Mouse (Mus musculus) spleen, adult 2 months (tissue): Measurements from ENCODE around the gene Arrb2. TPM values are rescaled to one million over a fixed set of nuclear protein-coding genes. Genes with fewer than 3 reads are reported as not detected.
"Not testable (repeated sequence)": the region's sequence is repeated elsewhere in the genome, so short reads cannot be mapped to it uniquely, and the experiment has no call there.

Experiments
- DNase-seq, 2 experiments: peaks; one replicate each; pipeline versions ENCODE4 v3.0.0 to v3.0.0-alpha.2; 2012 to 2021; ENCODE audit warnings: low spot score in 2 of 2, low read depth in 1 of 2
- H3K27ac ChIP-seq: fragments of 200-500 bp; 2 replicates; pipeline ENCODE4 v1.5.1; 2012; ENCODE audit warnings: low read length, inconsistent platforms; ENCODE audit not compliant: insufficient read depth
- H3K27me3 ChIP-seq: fragments of 200-500 bp; 2 replicates; pipeline ENCODE4 v1.6.1; 2012; ENCODE audit warnings: mild to moderate bottlenecking, moderate library complexity, low read length, inconsistent platforms; ENCODE audit not compliant: control insufficient read depth, insufficient read depth
- H3K36me3 ChIP-seq: fragments of 200-500 bp; 2 replicates; pipeline ENCODE4 v1.6.1; 2012; ENCODE audit warnings: mild to moderate bottlenecking, low read length, inconsistent platforms; ENCODE audit not compliant: control insufficient read depth, insufficient read depth
- H3K4me1 ChIP-seq: fragments of 200-500 bp; 2 replicates; pipeline ENCODE4 v1.6.1; 2011; ENCODE audit warnings: inconsistent platforms; ENCODE audit not compliant: control insufficient read depth, insufficient read depth, insufficient read length
- H3K4me3 ChIP-seq: fragments of 200-500 bp; 2 replicates; pipeline ENCODE4 v1.5.1; 2011; ENCODE audit warnings: mild to moderate bottlenecking, inconsistent platforms; ENCODE audit not compliant: insufficient read depth, insufficient read length; ENCODE audit errors: extremely low read depth
- CTCF ChIP-seq: fragments of 200-500 bp; IDR thresholded peaks from 2 replicates; pipeline ENCODE4 v1.5.1; 2011; ENCODE audit warnings: mild to moderate bottlenecking, inconsistent platforms; ENCODE audit not compliant: insufficient read depth, insufficient read length, insufficient replicate concordance; ENCODE audit errors: extremely low read depth
- POLR2A ChIP-seq: fragments of 200-500 bp; IDR thresholded peaks from 2 replicates; pipeline ENCODE4 v1.6.1; 2011; ENCODE audit warnings: low read depth, low read length, inconsistent platforms
- WGBS: fragments of 180-500 bp; shearing (Covaris S2); methylation state at CpG from one replicate; pipeline ENCODE4 v1.1.7; 2018; 5-methylcytosine and 5-hydroxymethylcytosine counted together
- polyA plus RNA-seq: library from polyadenylated mRNA; depleted of rRNA; stranded (reverse); fragments of >200 nt; gene quantifications from 2 replicates; pipeline ENCODE4 v1.2.3, GENCODE M21; 2012

Arrb2 gene
- polyA plus RNA-seq, 1 experiment: 145 TPM

DNA sequence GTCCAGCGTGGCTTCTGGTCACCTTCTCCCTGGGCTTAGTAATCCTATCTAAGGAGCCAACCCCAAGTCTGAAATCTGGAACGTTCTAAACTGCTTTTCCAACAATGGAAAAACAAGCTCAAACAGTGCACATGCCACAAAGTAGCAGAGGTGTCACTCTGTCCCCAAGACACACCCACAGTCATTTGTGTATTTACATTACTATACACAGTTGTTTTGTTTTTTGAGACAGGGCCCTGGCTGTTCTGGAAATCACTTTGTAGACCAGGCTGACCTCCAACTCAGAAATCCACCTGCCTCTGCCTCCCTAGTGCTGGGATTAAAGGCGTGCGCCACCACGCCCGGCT, 22.2 kb upstream of the Arrb2 start:
- Histone ChIP-seq H3K4me3 (peak overlapping the region; percentile 100), H3K4me1 (peaks cover 3% of the 10 kb centered on the region), H3K36me3 (no peaks in the 10 kb centered on the region; the same call in 1 of the 2 replicates), H3K27me3 (no peaks in the 10 kb centered on the region), H3K27ac (no peak overlapping the region)
- DNase-seq: no peak
- 48% methylated on average over 6 of the region's 6 CpGs for WGBS
- TF ChIP-seq CTCF (no peak), POLR2A (no peak)

DNA sequence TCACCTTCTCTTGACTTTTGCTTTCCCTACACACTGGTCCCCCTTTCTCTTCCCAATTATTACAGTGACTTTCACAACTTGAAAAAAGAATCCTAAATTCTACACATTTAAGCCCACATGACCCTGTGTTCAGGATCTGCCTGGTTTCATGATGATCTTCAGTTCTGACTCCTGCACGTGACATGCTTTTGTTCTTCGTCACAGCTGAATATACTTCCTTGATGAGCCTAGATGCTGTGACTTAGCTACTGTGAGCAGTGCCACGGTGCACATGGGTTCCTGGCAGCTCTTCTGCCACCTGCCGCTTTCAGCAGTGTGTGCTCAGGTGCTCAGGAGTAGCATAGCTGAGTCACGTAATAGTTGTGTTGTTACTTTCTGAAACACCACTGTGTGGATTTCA, 19.8 kb upstream of the Arrb2 start:
- H3K36me3 ChIP-seq: no peaks in the 10 kb centered on the region
- 82% methylated on average over 5 of the region's 5 CpGs for WGBS
- no peaks in the 10 kb centered on the region for H3K27me3 ChIP-seq
- DNase-seq: no peak
- no peak for TF ChIP-seq CTCF
- TF ChIP-seq POLR2A: no peak
- no peak overlapping the region for H3K4me3 ChIP-seq
- H3K4me1 ChIP-seq: peaks cover 3% of the 10 kb centered on the region
- H3K27ac ChIP-seq: no peak overlapping the region

DNA sequence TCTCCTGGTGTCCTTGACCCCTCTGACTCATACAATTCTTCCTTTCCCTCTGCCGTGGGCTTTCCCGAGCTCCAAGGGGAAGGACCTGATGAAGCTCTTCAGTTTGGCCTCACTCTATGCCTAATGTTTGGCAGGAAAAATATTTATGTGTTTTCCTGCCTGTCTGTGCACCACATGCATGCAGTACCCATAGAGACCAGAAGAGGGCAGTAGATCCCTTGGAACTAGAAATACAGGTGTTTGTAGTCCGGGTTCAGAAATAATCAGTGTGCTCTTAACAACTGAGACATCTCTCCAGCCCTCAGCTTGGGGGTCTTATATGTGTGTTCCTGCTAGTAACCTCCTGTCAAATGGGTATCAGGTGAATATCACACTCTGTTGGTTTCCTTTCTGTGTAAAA, 18.5 kb upstream of the Arrb2 start:
- peaks cover 3% of the 10 kb centered on the region for H3K4me1 ChIP-seq
- no peaks in the 10 kb centered on the region for H3K27me3 ChIP-seq
- H3K36me3 ChIP-seq: no peaks in the 10 kb centered on the region
- WGBS: 0% methylated on average over 3 of the region's 3 CpGs
- no peak overlapping the region for H3K4me3 ChIP-seq
- DNase-seq: peak; percentile 49 to 67
- no peak overlapping the region for H3K27ac ChIP-seq
- TF ChIP-seq CTCF (peak; percentile 49; the same call in 1 of the 2 replicates), POLR2A (no peak)

DNA sequence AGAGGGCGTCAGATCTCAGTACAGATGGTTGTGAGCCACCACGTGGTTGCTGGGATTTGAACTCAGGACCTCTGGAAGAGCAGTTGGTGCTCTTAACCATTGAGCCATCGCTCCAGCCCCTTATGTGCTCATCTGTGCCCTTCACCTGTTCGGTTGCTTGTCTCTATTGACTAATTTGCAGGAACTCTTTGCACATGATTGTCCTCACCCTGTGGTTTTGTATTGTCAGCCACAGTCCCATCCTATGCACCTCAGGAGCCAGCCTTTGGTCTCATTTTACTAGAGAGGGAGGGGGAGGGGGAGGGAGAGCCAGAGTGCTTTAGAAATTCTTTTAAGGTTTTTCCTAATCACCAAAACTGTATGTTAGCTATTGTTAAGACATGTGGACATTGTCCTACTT, 14.2 kb upstream of the Arrb2 start:
- Histone ChIP-seq H3K27ac (no peak overlapping the region), H3K27me3 (no peaks in the 10 kb centered on the region), H3K4me3 (no peak overlapping the region), H3K4me1 (no peaks in the 10 kb centered on the region), H3K36me3 (no peaks in the 10 kb centered on the region)
- TF ChIP-seq CTCF: no peak
- TF ChIP-seq POLR2A: no peak
- no peak for DNase-seq
- WGBS: 59% methylated on average over 4 of the region's 4 CpGs

DNA sequence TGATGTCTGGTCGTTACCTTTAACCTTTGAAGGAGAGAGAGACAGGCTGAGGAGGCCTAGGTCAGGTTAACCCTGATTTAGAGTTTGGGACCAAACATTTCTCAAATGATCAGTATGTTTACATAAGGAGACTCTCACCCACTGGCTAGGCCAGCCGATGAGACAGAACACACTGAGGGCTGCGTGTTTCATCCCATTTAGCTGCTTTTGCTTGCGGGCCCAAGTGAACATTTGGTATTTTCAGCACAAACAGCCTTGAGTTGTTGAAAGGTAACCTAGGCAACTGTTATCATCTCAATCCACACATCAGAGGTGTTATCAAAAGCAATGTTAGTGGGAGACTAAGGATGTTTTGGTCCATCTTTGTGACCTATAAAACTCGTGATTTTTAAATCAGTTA, 12.9 kb upstream of the Arrb2 start:
- Histone ChIP-seq H3K36me3 (no peaks in the 10 kb centered on the region), H3K4me3 (no peak overlapping the region), H3K27me3 (no peaks in the 10 kb centered on the region), H3K4me1 (no peaks in the 10 kb centered on the region), H3K27ac (no peak overlapping the region)
- TF ChIP-seq POLR2A (no peak), CTCF (no peak)
- no peak for DNase-seq
- WGBS: 82% methylated on average over 5 of the region's 5 CpGs

DNA sequence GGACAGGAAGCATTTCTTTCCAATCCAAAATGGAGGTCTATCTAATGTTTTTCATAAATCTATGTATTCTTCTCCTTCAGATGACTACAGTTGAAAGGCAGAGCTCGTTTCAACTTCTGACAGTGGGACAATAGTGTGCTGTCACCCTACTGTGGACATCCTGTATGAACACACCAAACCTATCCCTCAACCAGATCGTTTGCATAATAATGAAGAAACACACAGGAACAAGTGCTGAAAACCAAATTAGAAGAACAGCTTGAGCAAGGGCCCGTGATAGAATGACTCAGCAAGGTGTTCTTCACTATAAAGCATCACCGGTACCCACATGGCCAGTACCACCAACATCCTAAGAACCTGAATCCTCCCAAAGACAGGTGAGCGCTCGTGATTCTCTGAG, 5.8 kb upstream of the Arrb2 start:
- H3K36me3 ChIP-seq, H3K4me1 ChIP-seq, DNase-seq, H3K4me3 ChIP-seq, H3K27ac ChIP-seq, H3K27me3 ChIP-seq: not testable (repeated sequence)
- 73% methylated on average over 6 of the region's 6 CpGs for WGBS

DNA sequence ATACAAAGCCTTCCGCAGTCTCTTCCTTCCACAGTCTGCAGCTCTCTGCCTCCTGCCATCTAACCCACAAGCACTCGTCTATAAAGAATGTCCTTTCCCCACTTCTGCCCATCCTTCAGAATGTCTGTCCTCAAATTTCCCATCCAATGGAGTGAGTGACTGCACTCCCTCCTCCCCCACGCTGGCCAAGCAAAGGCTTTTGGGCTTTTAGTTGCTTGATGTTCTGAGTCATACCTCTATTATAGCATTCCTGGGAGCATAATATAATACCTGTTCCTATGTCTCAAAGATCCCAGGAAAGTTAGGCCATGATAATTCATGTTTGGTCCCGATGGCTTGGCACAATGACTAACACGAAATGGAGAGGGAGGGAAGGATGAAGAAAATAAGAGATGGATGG, 861 bp upstream of the Arrb2 start:
- DNase-seq: no peak
- peaks cover 9% of the 10 kb centered on the region; the same call in 1 of the 2 replicates for H3K4me1 ChIP-seq
- TF ChIP-seq CTCF (no peak), POLR2A (no peak)
- peaks cover 5% of the 10 kb centered on the region for H3K36me3 ChIP-seq
- H3K27me3 ChIP-seq: no peaks in the 10 kb centered on the region
- WGBS: 54% methylated on average over 5 of the region's 5 CpGs
- no peak overlapping the region for H3K27ac ChIP-seq
- H3K4me3 ChIP-seq: no peak overlapping the region
